Mouse (Mus musculus) T-helper 1 cell (primary cell): ENCODE results near the gene Eno3.

ENCODE experiments used
- in situ Hi-C: fragments of 300-600 bp; cut with MboI, MseI; formaldehyde crosslinking; loops from one replicate; pipeline ENCODE4 v1.15.1; 2025; ENCODE audit warnings: high pct_unique_total_duplicates

Gene Eno3

DNA sequence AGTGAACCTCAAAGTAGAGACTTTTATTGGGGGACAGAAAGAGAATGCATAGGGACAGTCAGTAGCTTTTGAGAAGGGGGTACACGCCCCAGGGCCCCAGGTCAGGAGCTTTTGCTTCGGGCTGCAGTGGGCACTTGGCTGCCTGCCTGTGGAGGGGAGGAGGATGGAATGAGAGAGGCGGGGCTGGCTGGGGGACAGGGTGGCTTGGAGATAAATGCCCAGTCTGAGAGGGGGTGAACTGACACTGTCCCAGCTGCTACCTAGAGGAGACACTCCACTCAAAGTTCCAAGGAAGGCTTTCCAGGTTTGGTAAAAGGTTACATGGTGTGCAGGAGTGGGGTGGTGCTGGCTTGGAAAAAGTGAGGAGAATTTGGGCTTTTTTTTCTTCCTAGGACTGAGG lies at the start of gene Eno3:
Eno3 (plus strand) TSS at position 239 of the 400 bp plus-strand sequence.
- in situ Hi-C loops = no loop called here

DNA sequence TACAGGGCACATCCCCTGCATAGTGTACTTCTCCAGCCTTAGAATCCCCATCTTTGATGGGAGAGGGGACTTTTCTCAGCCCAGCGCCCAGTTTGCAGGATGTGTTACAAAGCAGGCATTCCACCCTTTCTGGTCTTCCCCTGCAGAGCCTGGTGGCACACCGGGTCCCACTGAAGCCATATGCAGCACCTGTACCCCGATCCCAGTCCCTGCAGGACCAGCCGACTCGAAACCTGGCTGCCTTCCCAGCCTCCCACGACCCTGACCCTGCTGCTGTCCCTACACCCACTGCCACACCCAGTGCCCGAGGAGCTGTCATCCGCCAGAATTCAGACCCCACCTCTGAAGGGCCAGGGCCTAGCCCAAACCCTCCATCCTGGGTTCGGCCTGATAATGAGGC lies 49.4 kb upstream of the Eno3 start:
- in situ Hi-C loops = loop anchor here (25.0 kb wide), 1 partner anchor 1870 kb away; no protein-coding TSS in a partner anchor

DNA sequence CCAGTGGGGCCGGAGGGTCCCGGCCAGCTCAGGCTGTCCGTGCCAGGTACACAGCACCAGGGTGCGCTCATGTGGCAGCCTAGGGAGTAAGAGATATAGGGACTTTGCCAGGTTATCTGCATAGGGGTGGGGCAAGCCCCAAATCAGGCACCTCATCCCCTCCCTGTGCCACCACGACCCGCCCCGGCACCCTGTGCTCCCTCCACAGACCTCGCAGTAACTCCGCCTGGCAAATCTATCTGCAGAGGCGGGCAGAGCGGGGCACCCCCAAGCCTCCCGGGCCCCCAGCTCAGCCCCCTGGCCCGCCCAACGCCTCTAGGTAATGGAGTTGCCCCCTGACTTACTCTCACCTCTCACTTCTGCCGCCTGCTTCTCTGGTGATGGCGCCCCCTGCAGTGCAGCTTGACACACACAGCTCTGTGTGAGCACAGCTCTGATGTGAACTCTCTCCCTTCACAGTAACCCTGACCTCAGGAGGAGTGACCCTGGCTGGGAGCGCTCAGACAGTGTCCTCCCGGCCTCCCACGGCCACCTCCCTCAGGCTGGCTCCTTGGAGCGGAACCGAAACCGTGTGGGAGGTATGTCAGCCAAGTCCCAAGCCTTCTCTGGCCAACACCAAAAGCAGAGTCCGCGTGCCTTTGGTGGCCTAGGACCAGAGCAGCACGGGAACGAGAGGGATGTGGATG lies 48.5 kb upstream of the Eno3 start:
- in situ Hi-C loops = loop anchor here (25.0 kb wide), 1 partner anchor 1871 kb away; no protein-coding TSS in a partner anchor

- in situ Hi-C loops = loop anchor here (25.0 kb wide), 1 partner anchor 1873 kb away; no protein-coding TSS in a partner anchor
These were observed 46.2 kb upstream of the Eno3 start for GRCm38 (mm10) chr11:70610752-70611151.

DNA sequence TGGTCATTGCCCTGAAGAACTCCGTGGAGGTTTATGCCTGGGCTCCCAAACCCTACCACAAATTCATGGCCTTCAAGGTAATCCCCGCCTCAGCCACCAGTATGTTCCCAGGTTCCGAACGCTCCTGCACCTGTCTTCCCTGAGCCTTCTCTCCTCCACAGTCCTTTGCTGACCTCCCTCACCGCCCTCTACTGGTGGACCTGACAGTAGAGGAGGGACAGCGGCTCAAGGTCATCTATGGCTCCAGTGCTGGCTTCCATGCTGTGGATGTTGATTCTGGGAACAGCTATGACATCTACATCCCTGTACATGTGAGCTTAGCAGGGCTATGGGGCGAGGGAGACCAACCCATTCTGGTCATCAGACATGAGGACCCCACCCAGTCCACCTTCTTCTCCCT lies 44.5 kb upstream of the Eno3 start:
- in situ Hi-C loops = loop anchor here (25.0 kb wide), 1 partner anchor 1875 kb away; no protein-coding TSS in a partner anchor

GRCm38 (mm10) chr11:70615074-70615473 lies 41.9 kb upstream of the Eno3 start:
- in situ Hi-C loops = loop anchor here (5.0 to 25.0 kb wide), 4 partner anchors 52 to 1878 kb away; partner anchors contain the start of gene Spag7

DNA sequence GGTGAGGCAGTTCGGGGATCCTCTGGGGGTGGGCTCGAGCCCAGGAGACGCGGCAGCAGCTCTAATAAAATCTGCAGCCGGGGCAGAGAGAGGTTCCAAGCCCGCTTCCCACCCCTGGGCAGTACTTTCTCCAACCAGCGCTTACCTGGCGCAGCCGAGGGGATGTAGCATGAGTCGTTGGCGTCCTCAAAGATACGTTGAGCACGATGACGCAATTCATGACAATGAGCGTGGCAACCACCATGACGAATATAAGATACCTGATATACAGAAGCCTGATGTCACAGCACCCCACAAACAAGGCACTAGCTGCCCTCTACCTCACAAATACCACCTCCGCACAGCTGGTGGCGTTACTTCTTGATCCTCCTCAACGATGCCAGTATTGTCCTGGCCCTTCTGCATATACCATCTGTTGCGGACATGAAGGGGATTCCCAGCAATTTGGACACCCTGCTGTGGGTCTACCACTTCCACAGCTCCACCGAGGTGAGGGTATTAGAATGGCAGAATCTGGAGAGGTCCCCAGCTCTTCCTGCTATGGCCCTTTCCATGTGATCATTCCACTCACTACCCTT lies 41.4 kb upstream of the Eno3 start, which contains the start of gene 4930544D05Rik:
4930544D05Rik (plus strand) TSS at position 333 of the 578 bp plus-strand sequence.
- in situ Hi-C loops = loop anchor here (5.0 to 25.0 kb wide), 4 partner anchors 52 to 1878 kb away; partner anchors contain the start of gene Spag7

GRCm38 (mm10) chr11:70619101-70619500 lies 37.9 kb upstream of the Eno3 start, which contains the start of gene Chrne:
TSS of gene Chrne (minus strand) at chr11:70619216.
- in situ Hi-C loops = loop anchor here (5.0 to 25.0 kb wide), 4 partner anchors 48 to 1882 kb away; partner anchors contain the start of gene Spag7

GRCm38 (mm10) chr11:70621972-70622814 lies 34.8 kb upstream of the Eno3 start:
- in situ Hi-C loops = loop anchor here (25.0 kb wide), 1 partner anchor 1885 kb away; no protein-coding TSS in a partner anchor

GRCm38 (mm10) chr11:70623053-70623742 lies 33.8 kb upstream of the Eno3 start:
- in situ Hi-C loops = loop anchor here (25.0 kb wide), 1 partner anchor 1886 kb away; no protein-coding TSS in a partner anchor

- in situ Hi-C loops = no loop called here
These were observed 31.5 kb upstream of the Eno3 start for GRCm38 (mm10) chr11:70625473-70625872.

DNA sequence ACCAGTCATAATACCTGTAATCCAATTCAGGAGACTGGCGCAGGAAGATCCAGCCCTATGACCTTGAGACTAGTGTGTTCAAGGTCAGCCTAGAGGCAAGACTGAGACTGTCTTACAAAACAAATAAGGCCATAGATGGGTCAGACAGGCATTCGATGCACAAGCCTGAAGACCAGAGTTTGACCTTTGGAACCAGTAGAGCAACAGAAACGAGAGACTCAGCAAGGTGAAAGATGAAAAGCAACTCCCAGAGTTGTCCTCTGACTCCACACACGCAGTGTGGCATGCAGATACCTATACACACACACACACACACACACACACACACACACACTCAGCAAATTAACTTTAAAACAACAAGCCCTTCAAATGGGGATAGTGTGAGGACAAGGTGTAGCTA lies 30.1 kb upstream of the Eno3 start:
- in situ Hi-C loops = no loop called here

DNA sequence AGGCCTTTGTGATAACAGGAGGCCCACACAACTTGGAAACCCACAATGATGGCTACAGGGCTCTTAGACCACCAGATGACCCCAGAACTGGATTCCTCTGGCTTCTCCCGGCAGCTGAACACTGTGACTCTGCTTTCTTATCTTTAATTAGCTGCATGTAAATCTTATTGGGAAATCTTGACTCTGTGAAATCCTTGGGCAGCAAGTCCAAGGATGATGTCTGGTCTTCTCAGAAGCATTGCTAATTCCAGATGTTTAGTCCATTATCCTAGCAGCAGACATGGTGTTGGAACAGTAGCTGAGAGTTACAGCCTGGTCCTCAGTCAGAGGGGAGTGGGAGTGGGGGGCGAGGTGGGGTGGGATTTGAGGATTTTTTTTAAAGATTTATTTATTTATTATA lies 28.6 kb upstream of the Eno3 start:
- in situ Hi-C loops = no loop called here

- in situ Hi-C loops = no loop called here
These were observed 27.4 kb upstream of the Eno3 start for GRCm38 (mm10) chr11:70629557-70629956.

DNA sequence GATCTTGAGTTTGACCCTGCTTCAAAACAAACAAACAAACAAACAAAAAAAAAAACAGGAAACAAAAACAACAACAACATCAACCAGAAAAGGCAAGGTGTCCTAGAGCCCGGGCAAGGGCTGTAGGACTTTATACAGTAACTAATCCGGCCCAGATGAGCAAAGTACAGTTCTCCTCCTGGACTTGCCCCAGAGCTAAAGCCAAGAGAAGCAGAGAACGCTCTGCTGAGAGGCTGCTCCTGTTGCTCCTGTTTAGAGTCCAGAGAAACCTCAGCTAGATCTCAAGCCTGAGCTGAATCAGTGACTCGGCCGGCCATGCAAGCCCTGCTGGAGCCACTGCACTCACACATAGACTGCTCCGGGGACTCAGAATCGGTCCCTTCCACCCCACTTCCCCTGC lies 26.9 kb upstream of the Eno3 start:
- in situ Hi-C loops = no loop called here

DNA sequence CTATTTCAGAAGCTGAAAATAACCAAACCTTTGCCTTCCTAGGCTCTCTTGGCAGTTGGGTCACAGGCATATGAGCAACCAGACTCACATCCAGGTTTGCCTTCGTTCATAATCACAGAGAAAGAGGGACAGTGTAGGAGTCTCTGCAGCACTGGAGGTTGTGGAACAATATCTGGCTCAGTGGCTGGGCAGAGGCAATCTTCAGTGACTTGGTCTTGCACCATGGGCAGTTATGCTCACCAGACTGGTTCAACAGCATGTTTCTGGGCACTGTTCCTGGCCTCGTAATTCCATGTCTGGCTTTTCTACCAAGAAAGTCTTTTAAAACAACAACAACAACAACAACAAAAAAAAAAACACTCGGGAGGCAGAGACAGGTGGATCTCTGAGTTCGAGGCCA lies 21.4 kb upstream of the Eno3 start:
- in situ Hi-C loops = no loop called here

- in situ Hi-C loops = no loop called here
These were observed 19.2 kb upstream of the Eno3 start for GRCm38 (mm10) chr11:70637764-70638163.

- in situ Hi-C loops = no loop called here
These were observed 18.7 kb upstream of the Eno3 start for GRCm38 (mm10) chr11:70638293-70638692.

GRCm38 (mm10) chr11:70638714-70639278 lies 18.2 kb upstream of the Eno3 start, which contains the start of gene Gp1ba:
TSS of gene Gp1ba (plus strand) at chr11:70639122.
- in situ Hi-C loops = no loop called here

DNA sequence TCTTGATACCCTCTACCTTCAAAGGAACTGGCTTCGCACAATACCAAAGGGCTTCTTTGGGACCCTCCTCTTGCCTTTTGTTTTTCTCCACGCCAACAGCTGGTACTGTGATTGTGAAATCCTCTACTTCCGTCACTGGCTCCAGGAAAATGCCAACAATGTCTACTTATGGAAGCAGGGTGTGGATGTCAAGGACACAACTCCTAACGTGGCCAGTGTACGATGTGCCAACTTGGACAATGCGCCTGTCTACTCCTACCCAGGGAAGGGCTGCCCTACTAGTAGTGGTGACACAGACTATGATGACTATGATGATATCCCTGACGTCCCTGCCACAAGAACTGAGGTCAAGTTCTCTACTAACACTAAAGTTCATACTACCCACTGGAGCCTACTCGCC lies 17.0 kb upstream of the Eno3 start:
- in situ Hi-C loops = no loop called here

- in situ Hi-C loops = no loop called here
These were observed 15.8 kb upstream of the Eno3 start for GRCm38 (mm10) chr11:70641241-70641640.
